Mouse (Mus musculus) lung, adult 10 weeks (tissue): Measurements from ENCODE around the gene Npepl1. TPM values are rescaled to one million over a fixed set of nuclear protein-coding genes. Genes with fewer than 3 reads are reported as not detected.

Experiments
- polyA plus RNA-seq: library from polyadenylated mRNA; stranded (reverse); fragments of 350-450 nt; fragmentation: Illumina TruSeq; extraction: RNeasy Lipid Tissue Mini Kit (QIAGEN cat#74804); gene quantifications from one replicate; pipeline ENCODE4 v1.2.3, GENCODE M21; 2014; ENCODE audit warnings: low read depth, low replicate concordance; ENCODE audit not compliant: insufficient read depth

The Npepl1 gene
- polyA plus RNA-seq = 44.5 TPM

DNA sequence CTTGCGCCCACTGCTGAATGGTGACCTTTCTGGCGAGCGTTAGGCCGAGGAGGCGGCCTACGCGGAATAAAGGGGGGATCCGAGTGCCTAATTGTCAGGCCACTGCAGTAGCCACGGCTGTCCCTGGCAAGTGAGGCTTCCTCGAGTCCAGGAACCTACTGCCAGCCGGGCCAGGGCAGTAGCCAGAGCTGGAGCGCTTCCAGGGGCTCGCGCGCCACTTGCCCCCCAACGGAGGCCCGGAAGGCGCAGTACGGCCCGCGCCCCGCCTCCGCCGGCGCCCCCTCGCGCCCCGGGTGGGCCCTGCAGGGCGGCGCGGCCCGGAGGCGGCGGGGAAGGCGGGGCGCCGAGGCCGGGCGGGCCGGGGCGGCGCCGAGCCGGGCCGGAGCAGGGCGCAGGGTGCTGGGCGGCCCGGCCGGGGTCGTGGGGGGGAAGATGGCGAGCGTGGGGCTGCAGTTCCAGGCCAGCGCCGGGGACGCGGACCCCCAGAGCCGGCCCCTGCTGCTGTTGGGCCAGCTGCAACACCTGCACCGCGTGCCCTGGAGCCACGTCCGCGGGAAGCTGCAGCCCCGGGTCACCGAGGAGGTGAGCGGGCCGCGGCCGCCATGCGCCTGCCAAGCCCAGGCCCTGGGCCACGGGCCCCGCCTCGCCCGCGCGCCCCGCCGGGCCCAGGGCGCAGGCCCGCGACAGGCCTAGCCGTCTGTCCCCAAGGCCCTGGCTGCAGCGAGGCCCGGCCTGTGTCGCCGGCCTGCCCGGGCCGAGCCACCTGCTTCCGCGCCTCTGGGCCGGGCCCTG is at the start of gene Npepl1:
Npepl1 (plus strand) TSS at position 359 of the 792 bp plus-strand sequence.

DNA sequence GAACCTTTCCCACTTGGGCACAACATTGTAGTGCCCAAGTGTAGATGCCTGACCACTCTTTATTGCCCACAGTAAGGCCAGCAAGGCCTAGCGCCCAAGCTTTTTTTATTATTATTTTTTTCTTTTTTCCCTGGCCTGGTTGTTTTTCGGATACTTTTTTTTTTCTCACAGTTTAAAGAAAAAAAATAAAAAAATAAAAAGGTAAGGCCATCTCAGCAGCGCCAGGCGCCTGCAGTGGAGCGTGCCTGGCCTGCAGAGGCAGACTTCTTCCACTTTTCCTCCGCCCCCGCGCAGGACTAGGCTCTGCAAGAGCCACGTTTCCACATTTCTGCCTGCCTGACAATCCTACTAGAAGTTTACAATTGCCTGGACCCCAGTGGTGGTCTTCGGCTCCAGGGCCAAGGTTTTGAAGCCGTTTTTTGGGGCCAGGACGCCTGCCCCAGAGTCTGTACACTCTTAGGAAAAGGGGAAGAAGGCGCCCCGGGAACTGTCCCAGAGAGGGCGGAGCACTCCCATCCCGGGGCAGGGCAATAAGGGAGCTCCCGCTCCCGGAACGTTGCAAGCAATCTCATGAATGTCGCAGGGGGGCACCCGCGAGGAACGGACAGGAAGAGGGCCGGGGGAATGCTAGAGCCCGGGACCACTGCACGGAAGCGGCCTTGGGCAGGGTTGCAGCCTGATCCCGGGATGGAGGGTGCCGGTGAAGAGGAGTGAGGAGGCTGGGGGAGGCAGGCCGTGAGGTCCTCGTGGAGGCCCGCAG is 34.3 kb upstream of the Npepl1 start, which contains the start of gene Stx16:
Stx16 (plus strand) TSS at position 636 of the 760 bp plus-strand sequence.

Other genes starting within 250 kb of the Npepl1 start
- 15.6 TPM for gene Stx16, start 34.0 kb upstream of the Npepl1 start, polyA plus RNA-seq
- gene Gnas, start 174.0 kb downstream of the Npepl1 start, polyA plus RNA-seq = 507 TPM
- gene Gm20721, start 236.4 kb downstream of the Npepl1 start, polyA plus RNA-seq = not detected